Mouse (Mus musculus) CH12.LX (cell line): ENCODE measurements around the gene Incenp. TPM values are rescaled to one million over a fixed set of nuclear protein-coding genes. Genes with fewer than 3 reads are reported as not detected.
"Not testable (repeated sequence)": the region's sequence is repeated elsewhere in the genome, so short reads cannot be mapped to it uniquely, and the experiment has no call there.

Source experiments
- DNase-seq: peaks from one replicate; pipeline ENCODE4 v3.0.0-alpha.2; 2013; ENCODE audit errors: extremely low read depth
- H3K27ac ChIP-seq: 2 replicates; pipeline ENCODE4 v1.5.1; 2012; ENCODE audit warnings: low read depth, mild to moderate bottlenecking, control low read depth, moderate library complexity; ENCODE audit not compliant: insufficient read depth
- H3K27me3 ChIP-seq: replicated peaks from 2 replicates; pipeline ENCODE3; 2012; ENCODE audit warnings: inconsistent platforms
- H3K36me3 ChIP-seq, 2 experiments: replicated peaks in 1 of 2; 2 replicates each; pipeline versions ENCODE3 to v1.6.1; 2012; ENCODE audit warnings: inconsistent platforms in 1 of 2, low read length in 1 of 2, mild to moderate bottlenecking in 1 of 2, mixed read lengths in 1 of 2, moderate library complexity in 1 of 2; ENCODE audit not compliant: control insufficient read depth in 1 of 2, insufficient read depth in 1 of 2
- H3K4me1 ChIP-seq, 2 experiments: 2 replicates each; pipeline ENCODE4 v1.6.1; 2012; ENCODE audit warnings: inconsistent platforms in 1 of 2, moderate library complexity in 1 of 2; ENCODE audit not compliant: insufficient read depth in 2 of 2, control insufficient read depth in 1 of 2
- H3K4me2 ChIP-seq: 2 replicates; pipeline ENCODE4 v1.6.1; 2012; ENCODE audit warnings: low read depth, mild to moderate bottlenecking, control low read depth; ENCODE audit not compliant: poor library complexity, insufficient read depth, severe bottlenecking
- H3K4me3 ChIP-seq, 3 experiments: fragments of 150-350 bp in 1 of 3; sonication (generic) in 1 of 3; replicated peaks in 1 of 3; 2 replicates each; pipeline versions ENCODE3 to v1.5.1; 2011 to 2012; ENCODE audit warnings: low read depth in 2 of 3, low read length in 2 of 3, mild to moderate bottlenecking in 2 of 3, moderate library complexity in 2 of 3, control low read depth in 1 of 3, improper control_type of control experiment in 1 of 3, inconsistent platforms in 1 of 3, mixed read lengths in 1 of 3; ENCODE audit not compliant: poor library complexity in 1 of 3
- H3K79me2 ChIP-seq: replicated peaks from 2 replicates; pipeline ENCODE4 v1.6.1; 2012; ENCODE audit warnings: mild to moderate bottlenecking, moderate library complexity; ENCODE audit not compliant: control insufficient read depth, poor library complexity, insufficient read depth, severe bottlenecking; ENCODE audit errors: extremely low read depth
- H3K9ac ChIP-seq: 2 replicates; pipeline ENCODE4 v1.6.1; 2012; ENCODE audit warnings: low read depth, mild to moderate bottlenecking, control low read depth, moderate library complexity; ENCODE audit not compliant: insufficient read depth
- H3K9me3 ChIP-seq: replicated peaks from 2 replicates; pipeline ENCODE3; 2012; ENCODE audit warnings: low read length, inconsistent platforms, mixed read lengths
- CTCF ChIP-seq, 2 experiments: IDR thresholded peaks in 1 of 2; conservative IDR thresholded peaks in 1 of 2; 2 replicates each; pipeline ENCODE4 v1.5.1; 2011 to 2012; ENCODE audit warnings: low read depth in 2 of 2, low read length in 2 of 2, improper control_type of control experiment in 1 of 2, inconsistent platforms in 1 of 2, mild to moderate bottlenecking in 1 of 2, moderate library complexity in 1 of 2
- JUN ChIP-seq: IDR thresholded peaks from 2 replicates; pipeline ENCODE4 v1.6.1; 2011; ENCODE audit warnings: low read depth, mild to moderate bottlenecking, low read length, improper control_type of control experiment, moderate library complexity; ENCODE audit not compliant: insufficient read depth
- JUND ChIP-seq: conservative IDR thresholded peaks from 2 replicates; pipeline ENCODE4 v1.6.1; 2011; ENCODE audit warnings: low read depth, low read length, improper control_type of control experiment
- RAD21 ChIP-seq: IDR thresholded peaks from 2 replicates; pipeline ENCODE4 v1.6.1; 2011; ENCODE audit warnings: low read depth, mild to moderate bottlenecking, low read length, improper control_type of control experiment, moderate library complexity
- ZNF384 ChIP-seq: IDR thresholded peaks from 2 replicates; pipeline ENCODE4 v1.6.1; 2012; ENCODE audit warnings: low read depth, low read length, improper control_type of control experiment, inconsistent platforms
- dilution Hi-C: fragments of 300-500 bp; cut with MboI; formaldehyde crosslinking; loops from 2 replicates; pipeline ENCODE4 v1.14.3; 2020; ENCODE audit warnings: low sequenced_read_pairs; ENCODE audit not compliant: extremely low pct_unique_long_range_greater_than_20kb, extremely low pct_ligation_motif_present
- in situ Hi-C: fragments of 300-500 bp; cut with MboI; formaldehyde crosslinking; loops from 3 replicates; pipeline ENCODE4 v1.14.3; 2019; ENCODE audit warnings: low sequenced_read_pairs, low pct_ligation_motif_present, low pct_unique_long_range_greater_than_20kb, mixed read lengths
- polyA plus RNA-seq: library from polyadenylated mRNA; unstranded; fragments of >175 nt; gene quantifications from 2 replicates; pipeline ENCODE4 v1.2.1, GENCODE M21; 2012; ENCODE audit warnings: low read depth; ENCODE audit not compliant: insufficient read length
- total RNA-seq, 2 experiments: library from RNA; depleted of rRNA; stranded (reverse); fragments of 300-350 nt in 1 of 2; fragments of >200 nt in 1 of 2; gene quantifications; 2 replicates each; pipeline ENCODE4 v1.2.3; 2012 to 2014

Incenp gene
- total and polyA plus RNA-seq, 3 experiments = 58.5 to 201 (median 73.4) TPM

GRCm38 (mm10) chr19:9864856-9865255, 34.5 kb downstream of the Incenp start:
- in situ Hi-C loops (loop anchor here (25.0 kb wide), 1 partner anchor 1028 kb away; the partner anchor contains the start of genes AC129217.1, Bscl2 and Gng3), dilution Hi-C loops (no loop called here)
- Histone ChIP-seq H3K27ac (no peak overlapping the region), H3K79me2 (no peaks in the 10 kb centered on the region), H3K27me3 (no peaks in the 10 kb centered on the region), H3K9ac (no peak overlapping the region), H3K9me3 (no peaks in the 10 kb centered on the region), H3K36me3 (peaks cover 4 to 14% of the 10 kb centered on the region in 2 experiments), H3K4me2 (no peak overlapping the region), H3K4me3 (no peak overlapping the region), H3K4me1 (no peaks in the 10 kb centered on the region)
- no peak for TF ChIP-seq JUND
- TF ChIP-seq JUN = no peak
- no peak for TF ChIP-seq ZNF384
- no peak for DNase-seq

- H3K9me3 ChIP-seq, H3K79me2 ChIP-seq, H3K27ac ChIP-seq, H3K9ac ChIP-seq, H3K4me2 ChIP-seq, DNase-seq, H3K4me3 ChIP-seq, dilution Hi-C loops, H3K4me1 ChIP-seq, H3K36me3 ChIP-seq, H3K27me3 ChIP-seq: not testable (repeated sequence)
- in situ Hi-C loops = loop anchor here (25.0 kb wide), 1 partner anchor 1024 kb away; the partner anchor contains the start of genes AC129217.1, Bscl2 and Gng3
These were observed 38.5 kb downstream of the Incenp start for GRCm38 (mm10) chr19:9860821-9861220.

- H3K36me3 ChIP-seq, DNase-seq, H3K4me1 ChIP-seq, H3K27me3 ChIP-seq, H3K9ac ChIP-seq, H3K4me2 ChIP-seq, dilution Hi-C loops, H3K4me3 ChIP-seq, H3K9me3 ChIP-seq, H3K27ac ChIP-seq, H3K79me2 ChIP-seq: not testable (repeated sequence)
- TF ChIP-seq RAD21 (peak; percentile 14), CTCF (conservative IDR thresholded peaks at IDR 0.05 in 1 of 2, IDR thresholded peaks at IDR 0.05 in 1 of 2; ENCODE audit: low read depth in 2 of 2, low read length in 2 of 2) (peak in 1 of 2 experiments; percentile 43; a peak in 2 of 4 replicates)
- in situ Hi-C loops = loop anchor here (25.0 kb wide), 1 partner anchor 1012 kb away; the partner anchor contains the start of genes AC129217.1, Bscl2 and Gng3
These were observed 49.8 kb downstream of the Incenp start for GRCm38 (mm10) chr19:9849368-9850075.
